Mouse (Mus musculus) hindbrain, embryonic 16.5 days (tissue): ENCODE measurements around the gene Pcdh15. TPM values are rescaled to one million over a fixed set of nuclear protein-coding genes. Genes with fewer than 3 reads are reported as not detected.
A peak's percentile ranks its signal among the peaks of the same experiment; 100 is the strongest.

Experiments used
- ATAC-seq: fragments of 200-750 bp; cut with Nextera tagmentation; 2 replicates; pipeline ENCODE4 v1.8.0; 2017; ENCODE audit warnings: moderate TSS enrichment, moderate library complexity
- H3K27ac ChIP-seq: fragments of 300-500 bp; sonication (generic); 2 replicates; pipeline ENCODE4 v1.5.1; 2014; ENCODE audit warnings: low read depth, mild to moderate bottlenecking, control low read depth, low read length, moderate library complexity
- H3K27me3 ChIP-seq: fragments of 300-500 bp; sonication (generic); replicated peaks from 2 replicates; pipeline ENCODE4 v1.6.1; 2014; ENCODE audit warnings: low read length; ENCODE audit not compliant: control insufficient read depth, insufficient read depth
- H3K36me3 ChIP-seq: fragments of 300-500 bp; sonication (generic); 2 replicates; pipeline ENCODE4 v1.6.1; 2014; ENCODE audit warnings: mild to moderate bottlenecking, low read length, moderate library complexity, mixed read lengths; ENCODE audit not compliant: control insufficient read depth, insufficient read depth
- H3K4me1 ChIP-seq: fragments of 300-500 bp; sonication (generic); 2 replicates; pipeline ENCODE4 v1.6.1; 2014; ENCODE audit warnings: low read depth, low read length; ENCODE audit not compliant: control insufficient read depth, insufficient read depth
- H3K4me2 ChIP-seq: fragments of 300-500 bp; sonication (generic); 2 replicates; pipeline ENCODE4 v1.6.1; 2014; ENCODE audit warnings: mild to moderate bottlenecking, low read length, control low read depth, moderate library complexity
- H3K4me3 ChIP-seq: fragments of 300-500 bp; sonication (generic); 2 replicates; pipeline ENCODE4 v1.5.1; 2014; ENCODE audit warnings: mild to moderate bottlenecking, low read length, control low read depth, moderate library complexity
- H3K9ac ChIP-seq: fragments of 300-500 bp; sonication (generic); 2 replicates; pipeline ENCODE4 v1.6.1; 2014; ENCODE audit warnings: low read depth, mild to moderate bottlenecking, control low read depth, low read length, moderate library complexity
- H3K9me3 ChIP-seq: fragments of 300-500 bp; sonication (generic); 2 replicates; pipeline ENCODE4 v1.6.1; 2014; ENCODE audit warnings: mild to moderate bottlenecking, low read length, moderate library complexity; ENCODE audit not compliant: control insufficient read depth
- WGBS: fragments of 180-500 bp; shearing (Covaris S2); extraction: QIAGEN DNeasy Blood & Tissue Kit; methylation state at CpG from one replicate; pipeline ENCODE4 v1.1.7; 2014; 5-methylcytosine and 5-hydroxymethylcytosine counted together
- polyA plus RNA-seq: library from polyadenylated mRNA; unstranded; fragments of >200 nt; fragmentation: Nextera tagmentation; extraction: Ambion mirVana; gene quantifications from 2 replicates; pipeline ENCODE4 v1.2.1, GENCODE M21; 2015

Gene Pcdh15
- polyA plus RNA-seq, 1 experiment from 2014 or later = 14.3 TPM

DNA sequence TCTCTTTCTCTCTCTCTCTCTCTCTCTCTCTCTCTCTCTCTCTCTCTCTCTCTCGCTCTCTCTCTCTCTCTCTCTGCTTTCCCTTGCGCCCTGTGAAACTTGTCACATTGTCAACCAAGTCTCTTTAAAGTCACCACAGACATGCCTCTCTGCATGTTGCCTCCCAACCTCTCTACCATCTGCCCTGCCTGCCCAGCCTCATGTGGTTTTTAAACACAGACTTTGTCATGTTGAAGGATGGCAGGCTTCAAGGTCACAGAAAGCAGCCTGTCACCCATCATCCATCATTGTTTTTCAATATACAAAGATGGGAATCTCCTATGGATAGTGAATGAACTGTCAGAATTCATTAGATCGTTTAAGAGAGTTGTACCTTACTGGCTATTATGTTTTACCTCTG, 1207.9 kb downstream of the Pcdh15 start:
- ATAC-seq = peak; percentile 58; the same call in 1 of the 2 replicates
- 58% methylated on average over 3 of the region's 3 CpGs for WGBS

GRCm38 (mm10) chr10:74316091-74316490, 1216.9 kb downstream of the Pcdh15 start:
- no peak for ATAC-seq
- H3K4me3 ChIP-seq = no peak overlapping the region
- 76% methylated on average over 2 of the region's 2 CpGs for WGBS

More for the DNA sequence above, 1207.9 kb downstream of the Pcdh15 start:
- Histone ChIP-seq H3K27ac (no peak overlapping the region), H3K27me3 (no peaks in the 10 kb centered on the region), H3K9ac (no peak overlapping the region), H3K36me3 (no peaks in the 10 kb centered on the region), H3K4me3 (no peak overlapping the region), H3K9me3 (no peaks in the 10 kb centered on the region), H3K4me2 (no peak overlapping the region), H3K4me1 (no peaks in the 10 kb centered on the region)

GRCm38 (mm10) chr10:74335412-74335811, 1236.3 kb downstream of the Pcdh15 start:
- no peak overlapping the region for H3K4me2 ChIP-seq
- 72% methylated on average over 7 of the region's 7 CpGs for WGBS
- H3K27me3 ChIP-seq = no peaks in the 10 kb centered on the region
- H3K36me3 ChIP-seq = no peaks in the 10 kb centered on the region
- H3K9ac ChIP-seq = no peak overlapping the region
- no peaks in the 10 kb centered on the region for H3K4me1 ChIP-seq
- ATAC-seq = no peak
- H3K27ac ChIP-seq = no peak overlapping the region
- H3K4me3 ChIP-seq = no peak overlapping the region
- no peaks in the 10 kb centered on the region for H3K9me3 ChIP-seq

More at GRCm38 (mm10) chr10:74316091-74316490, 1216.9 kb downstream of the Pcdh15 start:
- Histone ChIP-seq H3K9ac (no peak overlapping the region), H3K4me1 (no peaks in the 10 kb centered on the region), H3K4me2 (no peak overlapping the region), H3K36me3 (no peaks in the 10 kb centered on the region), H3K9me3 (no peaks in the 10 kb centered on the region), H3K27ac (no peak overlapping the region), H3K27me3 (no peaks in the 10 kb centered on the region)

- no peak overlapping the region for H3K27ac ChIP-seq
- no peak overlapping the region for H3K9ac ChIP-seq
- no peaks in the 10 kb centered on the region for H3K27me3 ChIP-seq
- WGBS = 63% methylated on average over 3 of the region's 3 CpGs
- no peaks in the 10 kb centered on the region for H3K4me1 ChIP-seq
- ATAC-seq = no peak
- no peak overlapping the region for H3K4me2 ChIP-seq
- no peak overlapping the region for H3K4me3 ChIP-seq
- H3K9me3 ChIP-seq = no peaks in the 10 kb centered on the region
- no peaks in the 10 kb centered on the region for H3K36me3 ChIP-seq
Observed at GRCm38 (mm10) chr10:74339247-74340160, 1240.4 kb downstream of the Pcdh15 start.

DNA sequence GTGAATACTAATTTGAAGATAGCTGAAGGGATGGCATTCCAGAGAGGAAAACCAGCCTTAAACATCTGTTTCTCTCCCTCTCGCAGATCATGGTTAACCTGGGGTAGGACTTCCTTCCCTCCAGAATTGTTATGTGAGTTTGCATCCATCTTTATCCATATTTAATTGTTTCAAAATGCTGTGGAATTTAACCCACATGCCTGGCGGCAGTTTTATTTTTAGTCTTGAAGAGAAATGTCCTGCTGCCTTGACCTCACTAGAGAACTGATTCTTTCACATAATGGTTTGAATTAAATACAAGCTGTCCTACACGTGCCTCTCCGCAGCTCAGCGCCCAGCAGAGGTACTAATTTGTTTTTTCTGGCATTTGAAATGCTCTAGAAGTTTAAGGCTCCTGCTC, 1260.4 kb downstream of the Pcdh15 start:
- Histone ChIP-seq H3K27me3 (no peaks in the 10 kb centered on the region), H3K9ac (no peak overlapping the region), H3K4me1 (no peaks in the 10 kb centered on the region), H3K4me2 (no peak overlapping the region), H3K36me3 (no peaks in the 10 kb centered on the region), H3K4me3 (no peak overlapping the region), H3K27ac (no peak overlapping the region), H3K9me3 (no peaks in the 10 kb centered on the region)
- 56% methylated on average over 5 of the region's 5 CpGs for WGBS
- ATAC-seq = no peak

- no peak for ATAC-seq
Observed at GRCm38 (mm10) chr10:74378697-74379096, 1279.6 kb downstream of the Pcdh15 start.

DNA sequence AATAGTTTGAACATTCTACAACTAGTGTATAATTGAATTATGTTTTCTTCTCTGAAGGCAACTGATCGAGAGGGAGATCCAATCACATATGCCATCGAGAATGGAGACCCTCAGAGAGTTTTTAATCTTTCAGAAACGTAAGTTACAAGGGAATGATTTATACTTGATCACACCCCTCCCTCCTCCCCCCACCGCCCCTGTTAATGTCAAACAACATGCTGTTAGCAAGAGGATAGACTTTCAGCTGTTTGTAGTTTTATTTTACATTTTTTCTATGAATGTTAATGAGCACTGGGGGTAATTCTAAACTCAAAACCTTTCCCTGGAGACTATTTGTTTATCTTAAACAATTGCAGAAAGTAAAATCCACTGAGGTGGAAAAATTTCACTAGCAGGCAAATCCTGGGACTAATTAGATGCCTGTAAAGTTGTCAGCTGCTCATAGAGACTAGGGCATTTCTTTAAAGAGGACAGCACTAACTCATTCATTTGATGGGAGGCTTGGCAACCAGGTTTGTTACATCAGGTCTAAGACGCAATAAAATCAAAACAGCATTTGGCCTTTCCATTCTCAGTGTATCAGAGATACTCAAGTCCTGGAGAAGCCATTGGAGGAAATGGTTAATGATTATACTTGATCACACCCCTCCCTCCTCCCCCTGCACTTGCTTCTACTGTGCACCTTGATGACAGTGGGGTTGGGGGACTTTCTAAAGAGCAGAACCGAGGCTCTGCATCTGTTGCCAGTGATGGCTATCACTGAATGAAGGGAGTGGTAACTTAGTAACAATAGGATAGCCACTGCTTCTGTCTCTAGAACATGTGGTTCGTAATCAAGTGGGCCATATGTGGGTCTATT, 1280.4 kb downstream of the Pcdh15 start:
- ATAC-seq = no peak
- no peak overlapping the region for H3K4me2 ChIP-seq
- H3K36me3 ChIP-seq = no peaks in the 10 kb centered on the region
- no peak overlapping the region for H3K27ac ChIP-seq
- H3K4me3 ChIP-seq = no peak overlapping the region
- no peaks in the 10 kb centered on the region for H3K9me3 ChIP-seq
- no peaks in the 10 kb centered on the region for H3K4me1 ChIP-seq
- WGBS = 48% methylated on average over 7 of the region's 7 CpGs
- H3K9ac ChIP-seq = no peak overlapping the region
- no peaks in the 10 kb centered on the region for H3K27me3 ChIP-seq

More at GRCm38 (mm10) chr10:74378697-74379096, 1279.6 kb downstream of the Pcdh15 start:
- no peaks in the 10 kb centered on the region for H3K27me3 ChIP-seq
- H3K4me1 ChIP-seq = no peaks in the 10 kb centered on the region
- no peak overlapping the region for H3K27ac ChIP-seq
- no peak overlapping the region for H3K4me2 ChIP-seq
- no peaks in the 10 kb centered on the region for H3K36me3 ChIP-seq
- H3K9me3 ChIP-seq = no peaks in the 10 kb centered on the region
- no peak overlapping the region for H3K9ac ChIP-seq
- WGBS = 94% methylated on average over 1 of the region's 1 CpGs
- H3K4me3 ChIP-seq = no peak overlapping the region

DNA sequence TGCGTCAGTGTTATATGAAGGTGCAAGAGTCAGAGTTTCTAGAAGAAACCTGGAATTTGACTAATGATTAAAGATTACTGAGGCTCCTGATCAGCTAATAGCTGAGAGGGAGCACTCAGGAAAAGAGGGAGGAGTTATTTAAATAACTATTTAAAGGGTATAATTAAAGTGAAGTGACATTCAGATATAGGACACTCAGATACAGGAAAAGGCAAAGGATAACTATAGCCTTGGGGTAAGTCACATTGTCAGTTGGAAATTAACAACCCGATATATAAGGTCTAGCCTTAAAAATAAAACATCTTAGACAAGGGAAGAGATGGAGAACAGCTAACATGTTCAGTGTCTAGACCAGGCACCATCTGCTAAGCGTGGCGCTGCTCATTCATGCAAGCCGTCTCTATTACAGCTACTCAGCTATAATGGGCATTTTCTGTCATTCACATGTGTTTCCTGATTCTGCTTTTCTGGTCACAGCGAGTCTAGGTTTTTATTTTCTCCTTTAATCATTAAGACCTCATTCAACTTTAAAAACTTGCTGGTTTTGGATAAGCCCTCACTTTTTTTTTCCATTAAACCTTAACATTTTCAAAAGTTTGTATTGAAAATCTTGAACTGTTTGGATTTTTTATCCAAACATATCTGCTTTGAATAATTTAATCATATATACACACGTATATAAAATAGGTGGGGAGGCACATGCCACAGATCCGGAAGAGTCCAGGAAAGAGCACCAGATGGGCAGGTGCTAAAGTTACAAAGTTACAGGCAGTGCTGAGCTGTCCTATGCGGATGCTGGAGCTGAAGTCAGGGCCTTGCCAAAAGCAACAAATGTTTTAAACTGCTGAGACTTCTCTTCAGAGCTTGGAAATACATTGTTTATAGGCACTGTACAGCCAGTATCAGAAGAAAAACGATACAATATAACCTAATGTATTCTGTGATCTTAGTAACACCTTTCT, 1288.7 kb downstream of the Pcdh15 start:
- Histone ChIP-seq H3K27me3 (no peaks in the 10 kb centered on the region), H3K27ac (no peak overlapping the region), H3K4me1 (no peaks in the 10 kb centered on the region), H3K9ac (no peak overlapping the region), H3K9me3 (no peaks in the 10 kb centered on the region), H3K4me2 (no peak overlapping the region), H3K36me3 (no peaks in the 10 kb centered on the region), H3K4me3 (no peak overlapping the region)
- ATAC-seq = peak; percentile 58
- WGBS = 53% methylated on average over 10 of the region's 10 CpGs
